Mouse (Mus musculus): ENCODE measurements around the gene Gm21764. TPM values are rescaled to one million over a fixed set of nuclear protein-coding genes. Genes with fewer than 3 reads are reported as not detected.
"Not testable (repeated sequence)": the region's sequence is repeated elsewhere in the genome, so short reads cannot be mapped to it uniquely, and the experiment has no call there.

The Gm21764 gene
- polyA plus RNA-seq (2014; fragmentation: Nextera tagmentation; extraction: Ambion mirVana): not detected in 2 replicates

DNA sequence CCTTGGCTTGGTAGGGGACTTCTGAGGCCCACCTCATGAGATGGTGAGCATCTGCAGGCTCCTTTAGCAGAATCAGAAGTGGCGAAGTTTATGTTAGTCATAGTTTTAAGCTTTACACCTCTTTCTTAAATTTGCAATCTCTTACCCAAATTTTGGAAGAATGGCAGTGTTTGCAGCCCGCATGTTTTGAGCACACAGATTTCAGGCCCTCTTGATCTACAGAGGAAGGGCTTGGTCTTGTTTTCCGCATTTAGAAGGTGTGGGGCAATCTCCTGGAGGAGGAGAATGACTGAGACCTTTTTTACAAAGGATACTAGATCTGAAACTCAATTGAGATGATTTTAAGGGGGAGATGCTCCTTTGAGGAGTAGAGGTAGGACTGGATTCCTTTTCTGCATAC, at the start of gene Gm21764:
Gene Gm21764, minus strand, starts transcription at position 101 of the 400 bp plus-strand sequence.
- H3K9ac ChIP-seq (ENCODE audit: low read length); H3K36me3 ChIP-seq (ENCODE audit: control insufficient read depth, insufficient read depth, low read length); H3K27me3 ChIP-seq (ENCODE audit: control insufficient read depth, insufficient read depth, low read length); H3K4me3 ChIP-seq (ENCODE audit: low read depth, low read length); DNase-seq (ENCODE audit: low spot score, missing footprints); ATAC-seq (ENCODE audit: low FRiP score); H3K4me2 ChIP-seq; H3K27ac ChIP-seq (ENCODE audit: low read depth, low read length); H3K9me3 ChIP-seq (ENCODE audit: control insufficient read depth, low read length); H3K4me1 ChIP-seq (ENCODE audit: control insufficient read depth, insufficient read depth, low read length): not testable (repeated sequence)
- no CpG with 5 or more reads among the region's 3 CpGs for WGBS

GRCm38 (mm10) chrY:18088816-18089215, 27.2 kb upstream of the Gm21764 start, which contains the start of gene Ssty1:
Gene Ssty1 (plus strand): TSS chrY:18089116.
- not testable (repeated sequence) for H3K4me2 ChIP-seq; H3K4me3 ChIP-seq (ENCODE audit: low read depth, low read length); ATAC-seq (ENCODE audit: low FRiP score)

More at GRCm38 (mm10) chrY:18088816-18089215, 27.2 kb upstream of the Gm21764 start, which contains the start of gene Ssty1:
- not testable (repeated sequence) for H3K9me3 ChIP-seq (ENCODE audit: control insufficient read depth, low read length); DNase-seq (ENCODE audit: low spot score, missing footprints); H3K4me1 ChIP-seq (ENCODE audit: control insufficient read depth, insufficient read depth, low read length); H3K9ac ChIP-seq (ENCODE audit: low read length); H3K36me3 ChIP-seq (ENCODE audit: control insufficient read depth, insufficient read depth, low read length); H3K27me3 ChIP-seq (ENCODE audit: control insufficient read depth, insufficient read depth, low read length); H3K27ac ChIP-seq (ENCODE audit: low read depth, low read length)

Other genes with a start within 250 kb of the Gm21764 start
- not detected in 2 replicates for gene Gm21904, start 215.5 kb downstream of the Gm21764 start, polyA plus RNA-seq (2014; fragmentation: Nextera tagmentation; extraction: Ambion mirVana)
- gene Gm20772, start 187.1 kb downstream of the Gm21764 start, polyA plus RNA-seq (2014; fragmentation: Nextera tagmentation; extraction: Ambion mirVana): not detected in 2 replicates
- not detected in 2 replicates for gene Gm20831, start 187.1 kb downstream of the Gm21764 start, polyA plus RNA-seq (2014; fragmentation: Nextera tagmentation; extraction: Ambion mirVana)
- gene Srsy, start 124.5 kb downstream of the Gm21764 start, polyA plus RNA-seq (2014; fragmentation: Nextera tagmentation; extraction: Ambion mirVana): not detected in 2 replicates
- not detected in 2 replicates for gene Ssty1, start 27.3 kb upstream of the Gm21764 start, polyA plus RNA-seq (2014; fragmentation: Nextera tagmentation; extraction: Ambion mirVana)